Comparison of ENCODE assay signal across 8 mouse cellular contexts in the genomic region with DNA sequence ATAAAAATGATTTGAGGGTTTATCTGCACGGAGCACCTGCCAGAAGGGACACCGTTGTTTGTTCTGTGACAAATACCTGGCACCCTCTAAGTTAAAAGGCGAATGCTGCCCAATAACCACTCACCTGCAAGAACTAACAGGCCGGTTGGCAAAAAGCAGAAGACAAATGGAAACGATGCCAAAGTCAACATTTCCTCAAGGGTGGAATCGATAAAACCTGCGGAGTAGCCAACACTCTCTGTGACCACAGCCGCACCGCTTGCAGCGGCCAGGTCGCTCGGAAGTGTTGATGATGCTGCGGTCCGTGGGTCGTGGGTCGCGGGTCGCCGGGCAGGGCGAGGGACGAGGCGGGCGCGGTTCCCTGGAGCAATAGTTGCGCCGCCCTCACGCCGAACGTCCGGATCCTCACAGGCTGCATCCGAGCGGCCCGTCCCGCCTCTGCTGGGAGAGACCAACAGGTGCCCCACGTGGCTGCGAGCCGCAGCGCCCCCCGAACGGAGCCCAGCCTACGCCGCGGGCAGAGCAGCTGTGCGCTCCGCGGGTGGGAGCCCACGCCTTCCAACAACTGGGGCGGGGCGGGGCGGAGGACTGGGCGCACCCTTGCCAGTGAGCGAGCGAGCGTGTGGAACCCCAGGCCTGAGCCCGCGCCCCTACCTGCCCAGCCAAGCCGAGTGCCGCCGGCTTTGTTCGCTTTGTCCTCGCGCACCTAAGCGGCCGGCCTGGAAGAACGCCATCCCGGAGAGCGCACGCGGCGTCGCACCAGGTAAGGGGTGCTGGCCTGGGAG. TPM values are rescaled to one million over a fixed set of nuclear protein-coding genes. Genes with fewer than 3 reads are reported as not detected.
DNase-seq lines count a peak whose midpoint lies in the region; ATAC-seq and TF ChIP-seq lines count a peak whose summit lies in the region.

Gene Vwa2 (plus strand): TSS at position 434 of the 785 bp plus-strand sequence.

- peak; percentile 41; the same call in 1 of the 2 replicates for ATAC-seq in intestine, postnatal 0 days

- peaks cover 43% of the 10 kb centered on the region for H3K27me3 ChIP-seq in intestine, postnatal 0 days (replicated peaks; ENCODE audit: control insufficient read depth, insufficient read depth, low read length)

- H3K9me3 ChIP-seq in intestine, postnatal 0 days (ENCODE audit: control insufficient read depth) = no peaks in the 10 kb centered on the region

- WGBS in intestine, postnatal 0 days = 2% methylated on average over 71 of the region's 71 CpGs

- peak within 1 kb of the TSS; percentile 41 for H3K4me3 ChIP-seq in intestine, postnatal 0 days (ENCODE audit: low read depth, low read length)

- H3K9ac ChIP-seq in intestine, postnatal 0 days (ENCODE audit: low read depth, low read length) = no peak within 1 kb of the TSS

- H3K36me3 ChIP-seq in intestine, postnatal 0 days (ENCODE audit: control insufficient read depth, insufficient read depth) = no peaks in the 10 kb centered on the region

- TF ChIP-seq CTCF in intestine, postnatal 0 days (IDR thresholded peaks at IDR 0.05; ENCODE audit: low read depth) = 0 out of 2 replicates have a peak, but pooled peaks have one; percentile 5

- peak; percentile 14 for DNase-seq in adrenal gland, postnatal 10 days
- DNase-seq in adrenal gland, adult 8-10 months = no peak
- DNase-seq in urinary bladder, postnatal 14 days (ENCODE audit: low spot score) = peak; percentile 20
- DNase-seq in urinary bladder, postnatal 4 days (ENCODE audit: low spot score in 2 of 2) = no peak
- DNase-seq in lung, adult 18-20 months = peak; percentile 17 to 54
- DNase-seq in retina, postnatal 7 days (ENCODE audit: low read depth, low spot score) = peak; percentile 14
- DNase-seq in spleen, adult 12 weeks (ENCODE audit: low spot score) = no peak

- H3K4me1 ChIP-seq in intestine, postnatal 0 days (replicated peaks; ENCODE audit: control insufficient read depth, insufficient read depth, low read length) = 0 out of 2 replicates have a peak, but pooled peaks cover 5% of the 10 kb centered on the region

- H3K4me2 ChIP-seq in intestine, postnatal 0 days (replicated peaks; ENCODE audit: low read depth) = peak within 1 kb of the TSS; percentile 75

- H3K27ac ChIP-seq in intestine, postnatal 0 days (ENCODE audit: low read depth, low read length) = no peak within 1 kb of the TSS

RNA-seq across cellular contexts. Expression of gene Vwa2, which starts in this region (rescaled TPM):
- total RNA-seq in adrenal gland, postnatal 10 days (2021) = not detected
- total RNA-seq in adrenal gland, adult 8-10 months (2022) = not detected
- 0.04 and 0.07 TPM in 2 replicates for polyA plus RNA-seq in intestine, postnatal 0 days (2015; fragmentation: Nextera tagmentation; extraction: Ambion mirVana)

Comparison
In these comparisons a context has a peak if more than half of its experiments do, and no peak if none do; other contexts are left out.
1. DNase-seq: peak in urinary bladder, postnatal 14 days (single experiment), lung, adult 18-20 months (2 of 2) and retina, postnatal 7 days (single experiment); none in adrenal gland, adult 8-10 months (single experiment), urinary bladder, postnatal 4 days (0 of 2) and spleen, adult 12 weeks (single experiment).
2. Peak in DNase-seq in adrenal gland, postnatal 10 days; RNA of the gene not detected or under 1 TPM.
3. Peak in ATAC-seq, H3K4me3 ChIP-seq and H3K4me2 ChIP-seq in intestine, postnatal 0 days; RNA of the gene not detected or under 1 TPM.